Mouse (Mus musculus): ENCODE measurements around the gene Hmg20b. TPM values are rescaled to one million over a fixed set of nuclear protein-coding genes. Genes with fewer than 3 reads are reported as not detected.

Hmg20b gene
- total and polyA plus RNA-seq, 3 experiments: 7.9 to 39.6 (median 18.7) TPM

GRCm38 (mm10) chr10:81304597-81305238 lies 45.6 kb downstream of the Hmg20b start (continued):
- TF ChIP-seq ZKSCAN1 (IDR thresholded peaks at IDR 0.05; ENCODE audit: borderline replicate concordance, low read depth, low read length) (no peak), CHD2 (IDR thresholded peaks at IDR 0.05; ENCODE audit: low read length) (peak; percentile 61; the same call in 1 of the 2 replicates), EP300 (IDR thresholded peaks at IDR 0.05; ENCODE audit: low read length) (no peak), E2F4 (IDR thresholded peaks at IDR 0.05; ENCODE audit: insufficient replicate concordance, low read depth, low read length) (no peak), ZC3H11A (IDR thresholded peaks at IDR 0.05; ENCODE audit: low read depth, low read length) (peak; percentile 51), BHLHE40 (IDR thresholded peaks at IDR 0.05; ENCODE audit: low read depth, low read length) (peak; percentile 74), USF2 (conservative IDR thresholded peaks at IDR 0.05; ENCODE audit: low read depth, low read length) (no peak), JUND (conservative IDR thresholded peaks at IDR 0.05; ENCODE audit: low read depth, low read length) (no peak), MAX (IDR thresholded peaks at IDR 0.05; ENCODE audit: low read length) (peak; percentile 25; the same call in 1 of the 2 replicates), KAT2A (IDR thresholded peaks at IDR 0.05; ENCODE audit: insufficient replicate concordance, low read length) (no peak), SMC3 (IDR thresholded peaks at IDR 0.05; ENCODE audit: low read depth, low read length) (peak; percentile 93), GABPA (IDR thresholded peaks at IDR 0.05; ENCODE audit: insufficient replicate concordance, low read depth, low read length) (no peak), POLR2A (IDR thresholded peaks at IDR 0.05; ENCODE audit: low read depth, low read length) (no peak), NELFE (IDR thresholded peaks at IDR 0.05; ENCODE audit: low read depth, low read length) (no peak)

GRCm38 (mm10) chr10:81303761-81304160 lies 46.5 kb downstream of the Hmg20b start:
- no peak overlapping the region for H3K4me3 ChIP-seq (replicated peaks in 1 of 3; ENCODE audit: low read depth in 2 of 3, low read length in 2 of 3, poor library complexity in 1 of 3)
- peaks cover 33 to 49% of the 10 kb centered on the region in 2 experiments for H3K36me3 ChIP-seq (replicated peaks in 1 of 2; ENCODE audit: control insufficient read depth in 1 of 2, insufficient read depth in 1 of 2, low read length in 1 of 2)
- in situ Hi-C loops (cut with MboI; ENCODE audit: low pct_ligation_motif_present, low pct_unique_long_range_greater_than_20kb, low sequenced_read_pairs): no loop called here
- H3K9ac ChIP-seq (ENCODE audit: insufficient read depth, low read depth): no peak overlapping the region
- H3K27me3 ChIP-seq (replicated peaks): no peaks in the 10 kb centered on the region
- H3K4me1 ChIP-seq (ENCODE audit: control insufficient read depth in 1 of 2, insufficient read depth in 2 of 2): peaks cover 50 to 89% of the 10 kb centered on the region in 2 experiments
- TF ChIP-seq IRF4 (IDR thresholded peaks at IDR 0.05; ENCODE audit: low read depth, low read length): no peak
- no peak for TF ChIP-seq HCFC1 (IDR thresholded peaks at IDR 0.05; ENCODE audit: low read depth, low read length)
- no peak for TF ChIP-seq ETS1 (conservative IDR thresholded peaks at IDR 0.05; ENCODE audit: low read depth, low read length)
- TF ChIP-seq NELFE (IDR thresholded peaks at IDR 0.05; ENCODE audit: low read depth, low read length): no peak
- no peak for TF ChIP-seq POLR2A (IDR thresholded peaks at IDR 0.05; ENCODE audit: low read depth, low read length)
- no peak for TF ChIP-seq UBTF (IDR thresholded peaks at IDR 0.05; ENCODE audit: low read depth, low read length)
- TF ChIP-seq RAD21 (IDR thresholded peaks at IDR 0.05; ENCODE audit: low read depth, low read length): no peak
- no peak for TF ChIP-seq CHD1 (IDR thresholded peaks at IDR 0.05; ENCODE audit: low read depth, low read length)
- no peak for TF ChIP-seq POLR2AphosphoS2 (IDR thresholded peaks at IDR 0.05; ENCODE audit: low read depth, low read length)
- TF ChIP-seq JUN (IDR thresholded peaks at IDR 0.05; ENCODE audit: insufficient read depth, low read depth, low read length): no peak
- TF ChIP-seq MAX (IDR thresholded peaks at IDR 0.05; ENCODE audit: low read length): no peak
- no peak for TF ChIP-seq MAFK (IDR thresholded peaks at IDR 0.05; ENCODE audit: insufficient replicate concordance, low read length)
- TF ChIP-seq MAZ (IDR thresholded peaks at IDR 0.05; ENCODE audit: low read depth, low read length): no peak
- TF ChIP-seq E2F4 (IDR thresholded peaks at IDR 0.05; ENCODE audit: insufficient replicate concordance, low read depth, low read length): no peak
- TF ChIP-seq CTCF (conservative IDR thresholded peaks at IDR 0.05 in 1 of 2, IDR thresholded peaks at IDR 0.05 in 1 of 2; ENCODE audit: low read depth in 2 of 2, low read length in 2 of 2): no peak
- no peak for TF ChIP-seq TCF12 (IDR thresholded peaks at IDR 0.05; ENCODE audit: low read depth, low read length)
- no peak for TF ChIP-seq MEF2A (IDR thresholded peaks at IDR 0.05; ENCODE audit: borderline replicate concordance, low read depth, low read length)
- TF ChIP-seq USF2 (conservative IDR thresholded peaks at IDR 0.05; ENCODE audit: low read depth, low read length): no peak
- dilution Hi-C loops (cut with MboI; ENCODE audit: extremely low pct_ligation_motif_present, extremely low pct_unique_long_range_greater_than_20kb, low sequenced_read_pairs): no loop called here
- no peak for DNase-seq (ENCODE audit: extremely low read depth)
- no peaks in the 10 kb centered on the region for H3K9me3 ChIP-seq (replicated peaks; ENCODE audit: low read length)
- no peak overlapping the region for H3K27ac ChIP-seq (ENCODE audit: insufficient read depth, low read depth)
- H3K4me2 ChIP-seq (ENCODE audit: insufficient read depth, low read depth, poor library complexity, severe bottlenecking): no peak overlapping the region
- peaks cover 34% of the 10 kb centered on the region for H3K79me2 ChIP-seq (replicated peaks; ENCODE audit: control insufficient read depth, extremely low read depth, insufficient read depth, poor library complexity, severe bottlenecking)
